Mouse (Mus musculus) induced T-regulatory cell, adult 2 months (primary cell): ENCODE measurements at regions not wholly inside any gene's neighbourhood (a gene's known extent, or its start where the extent isn't known, plus 50 kb on each side); places are given as distances from the start of the nearest gene placed in this dataset.
A peak's percentile ranks its signal among the peaks of the same experiment; 100 is the strongest.

ENCODE experiments used
- DNase-seq: peaks from one replicate; pipeline ENCODE4 v3.0.0-alpha.2; 2012; ENCODE audit warnings: low read depth

DNA sequence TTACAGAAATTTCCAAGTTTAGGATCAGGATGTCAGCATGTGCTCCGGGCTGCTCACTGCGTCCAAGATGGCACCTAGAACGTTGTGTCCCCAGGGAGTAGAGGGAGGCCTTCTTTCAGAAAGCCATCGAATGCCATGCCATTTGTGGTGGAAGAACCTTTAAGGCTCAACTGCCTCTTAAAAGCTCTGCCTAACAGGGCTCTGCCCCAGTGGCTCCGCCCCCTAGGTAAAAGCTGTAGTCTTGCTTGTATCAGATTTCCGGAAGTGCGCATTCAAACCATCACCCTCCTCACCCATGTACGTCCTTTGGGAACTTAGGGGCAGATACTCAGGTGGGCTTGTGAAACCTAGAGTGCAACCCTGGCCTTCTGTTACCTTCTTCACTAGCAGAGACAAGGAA, 54.0 kb upstream of the Psmd7 start:
- DNase-seq = no peak

GRCm38 (mm10) chr8:107647936-107648335, 59.7 kb upstream of the Psmd7 start:
- DNase-seq = no peak

- no peak for DNase-seq
Measured at GRCm38 (mm10) chr8:107650306-107650705, 62.0 kb upstream of the Psmd7 start.

DNA sequence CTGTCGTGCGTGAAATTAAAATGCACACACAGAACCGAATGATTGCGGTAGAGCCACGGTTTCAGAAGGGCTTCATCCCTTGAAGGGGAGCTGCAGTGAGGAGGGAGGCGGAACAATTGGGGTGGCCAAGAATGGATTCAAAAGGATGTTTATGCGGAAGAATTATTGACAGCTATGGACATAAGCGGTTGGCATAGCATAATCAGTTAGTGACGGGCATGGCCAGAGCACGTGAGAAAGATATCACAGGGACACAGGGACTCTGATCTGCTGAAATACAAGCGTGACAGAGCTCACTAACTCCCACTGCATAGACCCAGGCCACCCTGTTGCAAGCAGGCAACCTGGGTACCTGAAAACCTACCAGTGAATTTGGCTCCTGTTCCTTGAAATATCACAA, 63.2 kb upstream of the Psmd7 start:
- no peak for DNase-seq

DNA sequence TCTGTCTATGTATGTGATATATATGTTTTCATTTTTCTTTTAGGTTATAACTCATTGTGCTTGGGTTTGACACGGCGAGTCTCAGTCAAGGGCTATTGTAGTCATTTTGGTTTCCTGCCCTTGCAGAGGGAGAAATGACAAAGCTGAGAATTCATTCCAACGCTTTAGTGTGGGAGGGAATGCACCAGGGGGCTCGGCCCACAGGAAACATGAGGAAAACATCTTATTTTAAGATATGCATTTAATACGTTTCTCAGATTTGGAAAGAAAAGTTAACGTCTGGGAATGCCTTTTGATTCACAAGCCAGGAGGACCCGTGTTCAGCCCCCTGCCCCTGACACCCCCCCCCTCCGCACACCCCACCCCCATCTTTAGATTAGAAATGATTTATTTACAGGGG, 64.0 kb upstream of the Psmd7 start:
- no peak for DNase-seq

- DNase-seq = no peak
Measured at GRCm38 (mm10) chr8:107653711-107654110, 65.4 kb upstream of the Psmd7 start.

DNA sequence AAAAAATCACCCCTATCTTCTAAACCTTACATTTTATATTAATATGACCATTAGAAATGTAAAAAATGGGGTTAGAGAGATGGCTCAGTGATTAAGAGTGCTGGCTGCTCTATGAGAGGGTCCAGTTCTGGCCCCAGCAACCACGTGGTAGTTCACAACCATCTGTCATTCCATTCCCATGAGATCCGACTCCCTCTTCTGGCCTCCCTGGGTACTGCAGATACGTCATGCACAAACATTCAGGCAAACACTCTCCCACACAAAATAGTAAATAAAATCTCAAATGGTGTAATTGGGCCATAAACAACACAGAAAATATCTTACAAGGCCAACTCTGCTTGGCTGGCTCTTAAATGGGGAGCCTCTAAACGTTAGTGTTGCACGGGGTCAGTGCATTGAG, 68.4 kb upstream of the Psmd7 start:
- peak; percentile 27 for DNase-seq

- no peak for DNase-seq
Measured at GRCm38 (mm10) chr8:107657741-107658140, 69.5 kb upstream of the Psmd7 start.

GRCm38 (mm10) chr8:107658386-107658785, 70.1 kb upstream of the Psmd7 start:
- DNase-seq = no peak

GRCm38 (mm10) chr8:107660624-107661023, 72.4 kb upstream of the Psmd7 start:
- no peak for DNase-seq

- no peak for DNase-seq
Measured at GRCm38 (mm10) chr8:107669608-107670007, 81.3 kb upstream of the Psmd7 start.

GRCm38 (mm10) chr8:107671471-107671870, 83.2 kb upstream of the Psmd7 start:
- DNase-seq = no peak

DNA sequence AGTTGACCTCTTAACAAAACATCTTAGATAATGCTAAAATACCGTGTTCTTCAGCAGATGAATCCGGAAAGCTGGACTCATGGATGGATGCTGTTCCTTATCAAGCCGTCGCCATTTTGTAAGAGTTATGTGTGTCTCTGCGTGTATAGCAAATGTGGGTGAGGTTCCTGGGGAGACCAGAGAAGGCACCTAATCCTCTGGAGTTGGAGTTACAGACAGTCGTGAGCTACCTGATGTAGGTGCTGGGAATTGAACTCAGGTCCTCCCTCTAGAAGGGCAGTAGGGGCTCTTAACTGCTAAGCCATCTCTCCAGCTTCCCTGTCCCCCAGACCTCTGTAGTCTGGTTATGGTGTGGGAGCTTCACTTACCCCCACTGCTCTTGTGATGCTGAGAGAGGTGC, 84.4 kb upstream of the Psmd7 start:
- DNase-seq = no peak

DNA sequence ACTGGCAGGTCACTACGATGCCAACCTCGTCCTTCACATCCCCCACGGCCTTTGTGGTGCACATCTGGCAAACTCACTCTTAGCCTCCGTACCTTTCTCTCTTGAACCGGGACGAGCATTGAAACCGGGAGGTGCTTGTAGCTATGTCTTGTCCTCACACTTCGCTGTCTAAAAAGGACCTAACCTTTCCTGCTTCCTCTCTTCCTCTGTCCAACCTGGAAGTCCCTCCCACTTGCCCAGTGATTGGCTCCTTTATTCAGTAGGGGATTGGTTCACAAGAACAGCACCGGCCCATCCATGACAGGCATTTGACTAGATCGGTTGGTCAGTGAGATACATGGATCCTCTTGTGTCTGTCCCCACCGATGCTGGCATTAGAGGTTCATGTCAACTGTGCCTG, 93.8 kb upstream of the Psmd7 start:
- DNase-seq = no peak

- DNase-seq = peak; percentile 30
Measured at GRCm38 (mm10) chr8:107684721-107685691, 96.7 kb upstream of the Psmd7 start.

DNA sequence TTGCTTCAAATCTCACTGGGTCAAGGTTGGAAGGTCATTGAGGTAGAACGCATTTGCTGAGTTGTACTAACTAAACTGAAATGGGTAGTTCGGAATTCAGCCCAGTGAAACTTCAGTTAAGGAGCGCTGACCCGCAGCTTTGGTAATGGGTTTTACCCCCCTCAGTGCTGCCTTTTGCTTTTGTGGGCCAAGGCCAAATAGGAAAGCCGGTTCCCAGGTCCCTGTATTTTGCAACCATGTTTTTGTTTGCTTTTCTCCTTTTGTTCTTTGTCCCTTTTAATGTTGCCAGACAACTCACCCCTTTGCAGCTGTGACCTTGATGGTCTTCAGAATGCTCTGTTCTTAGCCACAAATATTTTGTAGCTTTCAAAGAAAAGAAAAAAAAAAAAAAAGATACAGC, 98.7 kb upstream of the Psmd7 start:
- DNase-seq = no peak

DNA sequence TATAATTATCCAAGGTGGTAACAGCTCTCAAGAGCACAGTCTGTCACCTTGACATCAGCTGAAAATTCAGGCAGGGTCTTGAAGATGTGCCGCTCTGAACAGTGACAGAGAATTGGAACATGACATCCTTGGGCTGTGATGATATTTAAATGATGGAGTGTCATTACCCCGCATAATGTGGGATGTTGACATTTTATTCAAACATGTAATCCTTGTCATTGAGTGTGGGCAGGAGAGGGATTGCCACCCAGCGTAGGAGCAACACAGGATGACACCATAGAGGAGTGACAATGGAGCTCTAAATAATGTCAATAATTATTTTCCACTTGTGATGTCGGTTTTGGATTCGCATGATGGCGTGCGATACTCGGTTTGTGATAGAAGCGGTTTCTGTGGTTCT, 99.3 kb upstream of the Psmd7 start:
- DNase-seq = no peak

DNA sequence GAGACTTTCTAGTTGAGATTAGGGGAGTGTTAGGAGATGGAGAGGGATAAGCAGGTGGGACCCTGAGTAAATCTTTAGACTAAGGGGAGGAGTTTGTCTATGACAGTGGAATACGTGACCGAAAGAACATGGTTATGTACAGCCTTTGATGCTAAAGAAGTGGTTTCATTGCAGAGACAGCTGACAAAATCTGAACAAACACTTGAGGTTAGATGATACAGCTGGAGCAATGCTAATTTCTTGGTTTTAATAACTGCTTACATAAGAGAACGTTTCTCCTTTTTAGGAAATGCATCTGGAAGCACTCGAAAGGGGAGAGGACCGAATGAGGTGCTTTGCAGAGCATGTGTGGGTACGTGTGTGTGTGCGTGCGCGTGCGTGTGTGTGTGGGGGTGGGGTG, 100.8 kb upstream of the Psmd7 start:
- DNase-seq = no peak

- DNase-seq = no peak
Measured at GRCm38 (mm10) chr8:107691251-107691650, 103.0 kb upstream of the Psmd7 start.

DNA sequence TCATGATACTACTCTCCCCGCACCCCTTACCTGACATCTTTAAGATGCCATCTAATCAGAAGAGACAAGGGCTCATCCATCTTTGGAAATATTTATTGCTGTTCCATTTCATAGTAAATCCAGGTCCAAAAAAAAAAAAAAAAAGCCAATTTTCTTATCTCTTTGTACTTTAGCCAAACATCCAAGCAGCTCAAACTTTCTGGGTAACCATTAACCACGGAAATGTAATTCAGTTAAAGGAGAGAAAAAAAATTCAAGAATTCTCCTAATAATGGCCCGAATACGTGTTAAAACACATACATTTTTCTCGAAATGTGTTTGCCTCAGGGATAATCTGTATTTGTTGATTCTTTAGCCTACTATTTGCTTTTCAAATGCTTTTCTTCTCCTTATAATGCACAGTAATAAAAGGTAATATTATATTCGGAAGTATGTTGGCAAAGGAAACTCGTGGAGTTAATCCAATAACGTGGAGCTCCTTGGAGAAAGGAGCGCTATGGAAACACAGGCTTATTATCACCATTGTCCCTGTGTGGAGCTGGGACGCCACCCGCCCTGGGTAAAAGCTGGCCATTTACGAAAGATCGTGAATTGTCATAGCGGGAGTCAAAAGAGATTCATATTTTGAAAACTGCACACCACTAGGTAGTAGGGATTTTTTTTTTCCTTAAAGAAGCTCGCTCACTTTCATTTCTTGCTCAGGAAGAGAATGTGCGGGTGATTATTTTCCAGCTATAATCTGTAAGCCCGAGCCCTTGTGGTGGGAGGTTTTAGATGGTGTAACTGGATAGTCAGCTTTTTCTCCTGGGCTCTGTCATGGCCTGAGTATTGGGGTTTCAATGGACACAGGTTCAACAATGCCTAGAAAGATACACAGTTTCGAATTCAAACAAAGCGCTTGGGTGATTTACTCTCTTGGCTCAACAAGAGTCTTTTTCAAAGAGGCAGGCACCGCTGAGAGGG, 108.4 kb upstream of the Psmd7 start:
- no peak for DNase-seq

GRCm38 (mm10) chr8:107699307-107699706, 111.0 kb upstream of the Psmd7 start:
- DNase-seq = no peak

DNA sequence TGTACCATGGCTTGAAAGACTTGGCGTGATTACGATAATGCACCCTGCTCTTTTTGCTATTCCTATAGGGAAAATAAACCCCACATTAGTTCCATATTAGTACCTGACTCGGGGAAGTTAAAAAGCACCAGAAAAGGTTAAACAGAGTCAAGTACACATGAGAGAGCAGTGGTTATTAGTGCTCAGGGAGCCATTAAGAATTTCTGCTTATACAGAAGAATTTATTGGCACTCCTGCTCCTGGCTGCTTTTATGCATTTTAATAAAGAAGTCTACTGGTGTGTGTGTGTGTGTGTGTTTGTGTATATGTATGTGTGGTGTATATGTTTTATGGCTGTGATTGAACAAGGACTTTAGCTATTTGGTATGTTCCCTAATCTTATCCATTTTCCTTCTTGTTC, 111.5 kb upstream of the Psmd7 start:
- DNase-seq = no peak

- DNase-seq = no peak
Measured at GRCm38 (mm10) chr8:107715901-107716300, 127.6 kb upstream of the Psmd7 start.
